Mouse (Mus musculus) lung, postnatal 4 days (tissue): ENCODE measurements around the gene 2210408I21Rik.
"Not testable (repeated sequence)": the region's sequence is repeated elsewhere in the genome, so short reads cannot be mapped to it uniquely, and the experiment has no call there.

Source experiments
- DNase-seq, 2 experiments: peaks; one replicate each; pipeline ENCODE4 v3.0.0; 2021

Gene 2210408I21Rik

DNA sequence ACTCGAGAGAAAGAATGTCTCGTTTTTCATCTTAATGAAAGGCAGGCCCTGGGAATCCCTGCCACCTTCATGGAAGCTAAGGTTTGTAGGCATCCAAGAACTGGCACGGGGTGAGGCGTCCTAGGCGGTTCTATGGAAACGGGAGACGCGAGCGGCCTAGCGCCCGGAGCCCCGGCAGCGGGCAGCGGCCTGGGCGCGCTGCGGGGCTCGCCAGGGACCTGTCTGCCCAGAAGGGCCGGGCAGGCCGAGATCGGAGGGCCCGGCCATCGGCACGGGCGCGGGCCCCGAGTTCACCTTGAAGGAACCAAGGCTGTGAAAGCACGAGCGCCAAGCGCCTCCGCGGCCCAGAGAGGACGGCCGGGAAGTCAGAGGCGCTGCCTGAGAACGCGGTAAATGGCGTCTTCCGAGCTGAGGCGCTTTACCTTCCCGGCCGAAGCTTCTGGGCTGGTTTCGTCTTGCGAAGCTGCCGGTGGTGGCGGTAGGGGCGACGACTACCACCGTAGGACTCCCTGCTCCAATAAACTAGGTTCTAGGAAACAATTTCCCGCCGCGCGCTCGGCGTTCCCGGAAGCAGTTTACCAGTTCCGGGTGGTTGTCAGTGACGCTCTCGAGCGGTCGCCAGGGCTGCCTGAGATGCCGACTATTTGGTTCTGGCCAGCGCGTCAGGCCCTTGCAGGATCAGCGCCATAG is at the start of gene 2210408I21Rik, which contains the start of gene Slf1:
TSS of gene 2210408I21Rik (plus strand) at position 610 of the 690 bp plus-strand sequence.
TSS of gene Slf1 (minus strand) at position 543 of the 690 bp plus-strand sequence.
- peak; percentile 88 to 89 for DNase-seq

DNA sequence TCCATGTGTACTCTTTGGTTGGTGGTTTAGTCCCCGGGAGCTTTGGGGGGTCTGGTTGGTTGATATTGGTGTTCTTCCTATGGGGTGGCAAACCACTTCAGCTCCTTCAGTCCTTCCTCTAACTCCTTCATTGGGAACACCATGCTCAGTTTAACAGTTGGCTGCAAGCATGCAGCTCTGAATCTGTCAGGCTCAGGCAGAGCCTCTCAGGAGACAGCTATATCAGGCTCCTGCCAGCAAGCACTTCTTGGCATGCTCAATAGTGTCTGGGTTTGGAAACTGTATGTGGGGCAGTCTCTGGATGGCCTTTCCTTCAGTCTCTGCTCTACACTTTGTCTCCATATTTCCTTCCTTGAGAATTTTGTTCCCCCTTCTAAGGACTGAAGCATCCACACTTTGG is 42.5 kb upstream of the 2210408I21Rik start:
- not testable (repeated sequence) for DNase-seq

- DNase-seq = no peak
These were observed 27.6 kb upstream of the 2210408I21Rik start for GRCm38 (mm10) chr13:77107734-77108133.

GRCm38 (mm10) chr13:77118695-77119094 is 16.6 kb upstream of the 2210408I21Rik start:
- no peak for DNase-seq

DNA sequence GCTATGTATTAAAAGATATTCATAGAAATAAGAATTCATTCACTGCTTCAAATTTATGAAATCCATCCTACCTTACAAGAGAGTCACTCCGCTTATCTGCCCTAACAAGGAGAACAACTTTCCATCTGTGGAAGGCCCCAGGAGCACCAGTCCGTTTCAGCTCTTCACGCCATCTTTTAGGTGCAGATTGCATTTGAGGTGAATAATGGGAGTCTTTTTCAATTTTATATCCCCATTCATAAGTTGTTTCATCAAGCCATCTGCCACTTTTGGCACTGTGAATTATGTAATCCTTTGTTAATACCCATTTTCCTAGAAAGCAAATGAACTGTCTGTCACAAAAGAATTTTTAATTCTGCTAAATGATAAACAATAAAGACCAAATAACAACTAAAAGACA is 10.2 kb upstream of the 2210408I21Rik start:
- no peak for DNase-seq

GRCm38 (mm10) chr13:77128240-77128639 is 7.1 kb upstream of the 2210408I21Rik start:
- no peak for DNase-seq

DNA sequence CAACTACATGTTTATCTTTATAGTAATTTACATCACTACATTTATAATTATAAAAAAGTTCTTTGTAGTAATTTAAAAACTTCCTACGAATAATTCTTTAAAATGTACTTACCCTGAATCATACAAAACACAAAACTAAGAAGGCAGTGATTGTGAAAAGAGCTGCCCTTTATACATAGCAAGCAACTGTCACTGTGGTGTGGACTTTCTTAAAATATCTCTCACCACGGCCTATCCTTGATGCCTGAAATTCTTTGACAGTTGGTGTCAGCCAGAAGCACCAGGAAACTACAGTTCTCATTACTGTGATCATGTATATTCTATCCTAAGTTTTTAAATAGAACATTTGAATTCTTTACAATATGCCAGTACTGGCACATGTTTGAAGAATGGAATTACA is 4.2 kb upstream of the 2210408I21Rik start:
- no peak for DNase-seq

DNA sequence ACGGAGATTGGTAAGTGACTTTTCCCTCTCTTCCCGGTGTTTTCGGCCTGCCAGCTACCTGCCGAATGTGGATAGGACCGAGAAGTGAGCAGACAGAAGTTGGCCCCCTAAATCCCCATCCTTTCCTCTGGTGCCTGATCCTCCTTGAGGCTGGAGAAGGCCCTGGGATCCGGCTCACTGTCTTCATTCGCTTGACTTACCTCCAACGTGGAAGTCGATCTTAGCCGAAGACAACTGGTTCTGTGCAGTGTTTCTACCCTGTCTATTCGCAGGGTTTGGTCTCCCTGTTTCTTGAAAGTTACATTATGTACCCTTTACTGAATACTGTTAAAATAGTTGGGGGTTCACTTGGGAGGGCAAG is 261 bp downstream of the 2210408I21Rik start:
- no peak for DNase-seq

- DNase-seq = no peak
These were observed 5.5 kb downstream of the 2210408I21Rik start for GRCm38 (mm10) chr13:77140890-77141289.

DNA sequence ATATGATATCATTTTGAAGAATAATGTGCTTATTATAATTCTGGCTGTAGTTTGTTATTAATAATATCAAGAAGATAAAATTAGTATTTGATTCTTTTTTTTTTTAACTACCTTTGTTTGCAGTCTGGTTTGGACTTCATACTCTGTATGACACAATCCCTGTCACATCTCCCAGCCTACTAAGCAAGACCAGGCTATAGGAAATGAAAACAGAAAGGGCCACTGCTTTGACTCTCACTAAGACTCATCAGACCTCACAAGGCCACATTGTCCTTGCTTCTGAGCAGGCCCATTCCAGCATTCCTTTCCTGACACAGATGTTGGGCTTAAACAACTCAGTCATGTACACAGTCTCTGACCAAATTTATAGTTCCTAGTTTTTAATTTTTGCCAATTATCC is 42.6 kb downstream of the 2210408I21Rik start:
- no peak for DNase-seq

GRCm38 (mm10) chr13:77190606-77191005 is 55.3 kb downstream of the 2210408I21Rik start:
- no peak for DNase-seq

- no peak for DNase-seq
These were observed 56.9 kb downstream of the 2210408I21Rik start for GRCm38 (mm10) chr13:77192201-77192600.

DNA sequence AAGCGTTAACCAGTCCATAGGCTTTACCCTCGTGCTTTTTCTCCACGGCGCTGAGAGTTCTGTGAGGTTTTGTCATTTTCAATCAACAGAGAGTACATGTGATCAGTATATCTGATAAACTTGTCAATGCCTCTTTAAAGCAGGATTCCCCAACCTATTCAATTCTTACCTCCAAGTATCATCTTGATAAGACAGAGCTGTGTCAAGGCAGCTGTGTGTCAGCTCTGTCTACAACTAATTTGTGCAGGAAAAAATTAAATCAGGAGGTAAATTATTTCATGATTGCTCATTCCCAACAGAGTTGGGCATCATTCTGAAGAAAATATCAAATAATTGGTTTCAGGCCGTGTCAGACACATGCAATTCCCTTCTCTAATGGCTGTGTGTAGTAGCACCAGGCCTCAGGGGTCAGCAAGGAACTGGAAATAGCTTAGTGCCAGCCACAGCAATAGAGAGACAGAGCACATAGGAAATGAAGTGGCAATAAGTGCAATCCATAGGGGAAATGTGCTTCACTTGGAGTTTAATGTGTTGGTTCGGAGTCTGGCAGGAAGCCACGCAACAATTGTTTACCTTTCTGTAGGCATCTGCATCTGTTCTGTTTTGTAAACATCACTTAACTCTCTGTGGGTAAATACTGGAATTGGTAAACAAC is 73.6 kb downstream of the 2210408I21Rik start:
- DNase-seq = no peak

DNA sequence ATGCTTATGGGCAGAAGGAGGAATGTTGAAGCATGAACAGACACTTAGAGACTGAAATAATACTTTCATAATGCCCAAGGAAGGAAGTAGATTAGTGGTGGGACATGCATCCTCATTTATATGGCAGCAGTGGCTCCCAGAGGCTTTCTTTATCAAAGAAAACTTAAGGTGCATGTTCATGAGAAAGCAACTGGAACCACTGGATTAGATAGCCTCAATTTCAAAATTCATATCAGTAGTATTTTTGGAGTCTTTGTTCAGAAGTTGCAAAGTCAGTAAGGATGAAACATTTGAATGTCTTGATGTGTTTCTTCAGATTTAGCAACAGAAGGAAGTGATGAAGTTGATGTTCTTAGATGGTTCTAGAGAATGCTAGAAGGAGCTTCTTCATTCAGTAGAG is 77.9 kb downstream of the 2210408I21Rik start:
- DNase-seq = no peak

- DNase-seq = no peak
These were observed 80.1 kb downstream of the 2210408I21Rik start for GRCm38 (mm10) chr13:77215460-77215859.

GRCm38 (mm10) chr13:77217672-77218280 is 82.4 kb downstream of the 2210408I21Rik start:
- DNase-seq = no peak

- no peak for DNase-seq
These were observed 85.7 kb downstream of the 2210408I21Rik start for GRCm38 (mm10) chr13:77221072-77221471.

DNA sequence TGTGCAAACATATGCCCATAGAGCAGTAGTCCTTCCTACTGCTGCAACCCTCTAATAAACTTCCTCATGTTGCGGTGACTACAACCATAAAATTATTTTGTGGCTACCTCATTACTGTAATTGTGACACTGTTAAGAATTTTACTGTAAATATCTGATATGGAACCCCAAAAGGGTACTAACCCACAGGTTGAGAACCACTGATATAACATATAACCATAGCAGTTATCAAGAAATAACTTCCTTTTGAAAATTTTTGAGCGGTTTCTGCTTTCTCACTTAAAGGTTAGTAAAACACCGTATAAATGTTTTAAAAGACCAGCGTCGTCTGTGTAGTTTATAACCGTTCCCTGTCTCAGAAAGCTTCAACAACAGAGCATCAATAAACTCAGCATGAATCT is 121.2 kb downstream of the 2210408I21Rik start:
- DNase-seq = no peak

- DNase-seq = no peak
These were observed 127.5 kb downstream of the 2210408I21Rik start for GRCm38 (mm10) chr13:77262715-77263338.

- DNase-seq = no peak
These were observed 128.2 kb downstream of the 2210408I21Rik start for GRCm38 (mm10) chr13:77263400-77264179.

GRCm38 (mm10) chr13:77264481-77264880 is 129.1 kb downstream of the 2210408I21Rik start:
- DNase-seq = no peak

GRCm38 (mm10) chr13:77275172-77275747 is 139.9 kb downstream of the 2210408I21Rik start:
- DNase-seq = no peak
